Mouse (Mus musculus): ENCODE results near the gene Gyg.

The Gyg gene

GRCm38 (mm10) chr3:20154531-20155367, at the start of gene Gyg:
TSS of gene Gyg (minus strand) at chr3:20155317.
- peak; percentile 68 to 70 for DNase-seq (ENCODE audit: low spot score in 2 of 2)

- DNase-seq (ENCODE audit: low spot score in 2 of 2) = peak in 1 of 2 experiments; percentile 4
Observed at GRCm38 (mm10) chr3:20198869-20199268, 43.8 kb upstream of the Gyg start.

- peak in 1 of 2 experiments; percentile 4 for DNase-seq (ENCODE audit: low spot score in 2 of 2)
Observed at GRCm38 (mm10) chr3:20197878-20198277, 42.8 kb upstream of the Gyg start.

GRCm38 (mm10) chr3:20188976-20189675, 34.0 kb upstream of the Gyg start:
- DNase-seq (ENCODE audit: low spot score in 2 of 2) = no peak

- no peak for DNase-seq (ENCODE audit: low spot score in 2 of 2)
Observed at GRCm38 (mm10) chr3:20172394-20172793, 17.3 kb upstream of the Gyg start.

- DNase-seq (ENCODE audit: low spot score in 2 of 2) = no peak
Observed at GRCm38 (mm10) chr3:20167487-20167886, 12.4 kb upstream of the Gyg start.

GRCm38 (mm10) chr3:20155476-20155875, 359 bp upstream of the Gyg start:
- no peak for DNase-seq (ENCODE audit: low spot score in 2 of 2)

GRCm38 (mm10) chr3:20151651-20152050, 3.5 kb downstream of the Gyg start:
- no peak for DNase-seq (ENCODE audit: low spot score in 2 of 2)

- no peak for DNase-seq (ENCODE audit: low spot score in 2 of 2)
Observed at GRCm38 (mm10) chr3:20150511-20150910, 4.6 kb downstream of the Gyg start.

GRCm38 (mm10) chr3:20147647-20148046, 7.5 kb downstream of the Gyg start:
- DNase-seq (ENCODE audit: low spot score in 2 of 2) = no peak

- DNase-seq (ENCODE audit: low spot score in 2 of 2) = no peak
Observed at GRCm38 (mm10) chr3:20146884-20147395, 8.2 kb downstream of the Gyg start.

- no peak for DNase-seq (ENCODE audit: low spot score in 2 of 2)
Observed at GRCm38 (mm10) chr3:20145696-20146113, 9.4 kb downstream of the Gyg start.

- no peak for DNase-seq (ENCODE audit: low spot score in 2 of 2)
Observed at GRCm38 (mm10) chr3:20144401-20144800, 10.7 kb downstream of the Gyg start.

- DNase-seq (ENCODE audit: low spot score in 2 of 2) = no peak
Observed at GRCm38 (mm10) chr3:20143726-20144125, 11.4 kb downstream of the Gyg start.

- DNase-seq (ENCODE audit: low spot score in 2 of 2) = no peak
Observed at GRCm38 (mm10) chr3:20142576-20142975, 12.5 kb downstream of the Gyg start.

GRCm38 (mm10) chr3:20142101-20142500, 13.0 kb downstream of the Gyg start:
- DNase-seq (ENCODE audit: low spot score in 2 of 2) = no peak

- no peak for DNase-seq (ENCODE audit: low spot score in 2 of 2)
Observed at GRCm38 (mm10) chr3:20141679-20142078, 13.4 kb downstream of the Gyg start.

- DNase-seq (ENCODE audit: low spot score in 2 of 2) = no peak
Observed at GRCm38 (mm10) chr3:20141240-20141639, 13.9 kb downstream of the Gyg start.

- DNase-seq (ENCODE audit: low spot score in 2 of 2) = no peak
Observed at GRCm38 (mm10) chr3:20136868-20137581, 18.1 kb downstream of the Gyg start.

GRCm38 (mm10) chr3:20134545-20134944, 20.6 kb downstream of the Gyg start:
- no peak for DNase-seq (ENCODE audit: low spot score in 2 of 2)

GRCm38 (mm10) chr3:20133745-20134144, 21.4 kb downstream of the Gyg start:
- DNase-seq (ENCODE audit: low spot score in 2 of 2) = no peak

- peak; percentile 20 to 26 for DNase-seq (ENCODE audit: low spot score in 2 of 2)
Observed at GRCm38 (mm10) chr3:20132731-20133130, 22.4 kb downstream of the Gyg start.
